Mouse (Mus musculus) T-helper 17 cell (primary cell): ENCODE data around the gene Prkg1.

Source experiments
- in situ Hi-C, 2 experiments: fragments of 300-600 bp; cut with MboI, MseI; formaldehyde crosslinking; loops; 1 replicate in 1 of 2; 2 replicates in 1 of 2; pipeline ENCODE4 v1.15.1; 2025; ENCODE audit warnings: high pct_unique_total_duplicates in 2 of 2

Prkg1 gene

GRCm38 (mm10) chr19:31650452-31650851 is 114.4 kb downstream of the Prkg1 start:
- in situ Hi-C loops, result no loop called here

DNA sequence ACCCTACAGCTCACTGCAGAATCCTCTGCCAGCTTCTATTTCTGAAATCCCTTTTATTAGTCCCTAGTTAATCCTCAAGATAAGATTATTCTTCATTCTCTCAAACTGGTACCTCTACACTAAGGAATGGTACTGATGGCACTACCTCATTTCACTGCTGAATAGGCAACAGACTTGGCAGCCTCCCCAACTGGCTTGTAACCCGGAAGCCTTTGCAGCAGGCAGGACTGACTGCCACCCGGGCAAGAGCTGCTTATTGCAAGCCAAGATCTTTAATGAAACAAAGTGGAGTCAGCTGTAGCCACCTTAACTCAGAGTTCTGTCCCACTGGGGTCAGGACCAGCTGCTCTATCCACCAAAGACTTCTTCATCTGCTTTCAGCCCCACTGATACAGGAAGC is 117.3 kb downstream of the Prkg1 start:
- in situ Hi-C loops, result loop anchor here in 1 of 2 experiments (5.0 kb wide), 1 partner anchor 50 kb away; no protein-coding TSS in a partner anchor

DNA sequence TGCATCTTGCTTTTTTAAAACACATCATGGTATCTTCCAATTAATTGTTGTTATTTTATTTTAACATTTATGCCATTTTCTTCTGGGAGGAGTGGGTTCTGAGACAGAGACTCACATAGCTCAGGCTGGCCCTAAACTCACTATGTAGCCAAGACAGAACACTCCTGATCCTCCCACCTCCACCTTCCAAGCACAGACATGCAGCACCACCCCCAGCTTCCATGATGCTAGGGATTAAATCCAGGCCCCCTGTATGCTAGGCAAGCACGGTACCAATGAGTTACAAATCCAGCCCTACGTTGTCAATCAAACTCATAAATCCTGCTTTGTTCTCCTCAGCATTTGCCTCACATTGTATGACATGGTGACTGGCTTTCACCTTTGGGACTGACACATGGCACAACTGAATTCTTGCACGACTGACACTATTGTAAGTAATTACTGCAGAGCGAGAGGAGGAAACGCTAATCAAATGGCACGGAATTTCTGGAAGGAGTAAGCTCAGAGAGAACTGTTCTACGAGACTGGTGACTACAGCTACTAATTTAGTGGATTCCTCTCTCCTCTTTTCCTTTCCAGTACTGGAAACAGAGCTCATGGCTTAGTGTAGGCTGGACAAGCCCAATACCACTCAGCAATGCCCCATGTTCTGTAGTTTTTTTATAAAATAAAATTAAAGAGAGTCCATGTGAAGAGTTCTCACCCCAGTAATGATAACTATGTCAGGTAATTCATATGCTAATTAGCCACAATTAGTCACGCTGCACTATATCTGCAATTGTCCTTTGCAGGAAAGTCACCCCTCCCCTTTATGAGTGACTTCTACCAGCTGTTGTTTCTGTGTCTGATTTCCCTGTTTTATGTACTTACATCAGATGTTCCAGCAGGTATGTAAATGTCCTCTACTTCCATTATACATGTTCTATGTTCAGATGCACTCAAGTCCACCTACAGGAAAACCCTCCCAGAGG is 133.6 kb downstream of the Prkg1 start:
- in situ Hi-C loops, result no loop called here

DNA sequence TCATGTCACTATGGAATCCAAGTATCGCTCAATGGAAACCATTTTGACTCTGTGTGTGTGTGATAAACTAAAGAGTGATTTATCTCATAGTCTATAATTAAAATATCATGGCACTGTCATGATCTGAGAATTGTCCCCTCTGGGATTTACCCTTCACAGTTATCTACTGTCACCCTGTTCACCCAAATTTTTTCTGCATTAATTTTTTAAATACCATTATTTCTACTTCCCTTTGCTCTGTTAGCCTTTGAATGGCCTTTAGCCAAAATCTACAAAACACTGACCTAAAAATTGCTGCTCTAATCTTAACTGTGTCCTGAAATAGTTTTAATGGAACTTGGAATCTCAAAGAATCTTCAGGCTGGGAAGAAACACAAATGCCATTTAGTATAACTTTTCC is 143.1 kb downstream of the Prkg1 start:
- in situ Hi-C loops, result no loop called here

GRCm38 (mm10) chr19:31616830-31617229 is 148.0 kb downstream of the Prkg1 start:
- in situ Hi-C loops, result no loop called here

DNA sequence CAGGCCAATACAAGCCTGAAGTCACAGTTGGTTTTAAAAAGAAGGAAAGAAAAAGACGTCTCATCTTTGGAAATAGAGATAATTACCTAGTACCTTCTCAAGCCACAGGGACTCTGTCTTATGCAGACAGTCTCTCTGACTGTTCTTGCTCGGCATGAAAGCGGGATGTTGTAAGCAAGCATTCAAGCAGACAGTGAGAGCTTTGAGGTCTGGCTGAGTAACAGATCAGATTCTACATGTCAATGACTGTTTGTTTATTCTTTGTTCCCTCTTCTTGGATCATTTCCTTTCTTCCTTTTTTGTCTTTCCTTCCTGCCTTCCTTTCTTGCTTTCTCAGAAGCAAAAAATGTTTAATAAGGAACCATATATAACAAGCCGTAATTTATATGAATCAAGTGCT is 148.7 kb downstream of the Prkg1 start:
- in situ Hi-C loops, result no loop called here

DNA sequence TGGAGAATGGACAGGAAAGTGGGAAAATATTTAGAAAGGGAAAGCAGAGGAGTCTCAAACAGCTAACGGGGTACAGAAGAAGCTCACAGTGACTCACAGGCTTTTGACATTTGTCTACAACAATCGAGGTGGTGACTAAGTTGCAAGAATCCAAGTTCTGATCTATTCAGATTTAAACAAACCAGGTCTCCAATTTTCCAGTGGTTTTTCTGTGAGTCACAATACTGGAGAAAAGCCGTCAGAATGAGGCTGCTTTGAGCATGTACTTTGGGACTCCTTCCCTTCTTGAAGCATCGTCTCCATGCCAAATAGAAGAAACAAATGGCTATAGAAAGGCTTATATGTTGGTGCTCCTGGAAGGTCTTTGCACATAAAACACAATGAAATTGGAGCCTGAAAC is 151.7 kb downstream of the Prkg1 start:
- in situ Hi-C loops, result no loop called here

GRCm38 (mm10) chr19:31602578-31602977 is 162.3 kb downstream of the Prkg1 start:
- in situ Hi-C loops, result no loop called here

GRCm38 (mm10) chr19:31594011-31594410 is 170.8 kb downstream of the Prkg1 start:
- in situ Hi-C loops, result no loop called here

DNA sequence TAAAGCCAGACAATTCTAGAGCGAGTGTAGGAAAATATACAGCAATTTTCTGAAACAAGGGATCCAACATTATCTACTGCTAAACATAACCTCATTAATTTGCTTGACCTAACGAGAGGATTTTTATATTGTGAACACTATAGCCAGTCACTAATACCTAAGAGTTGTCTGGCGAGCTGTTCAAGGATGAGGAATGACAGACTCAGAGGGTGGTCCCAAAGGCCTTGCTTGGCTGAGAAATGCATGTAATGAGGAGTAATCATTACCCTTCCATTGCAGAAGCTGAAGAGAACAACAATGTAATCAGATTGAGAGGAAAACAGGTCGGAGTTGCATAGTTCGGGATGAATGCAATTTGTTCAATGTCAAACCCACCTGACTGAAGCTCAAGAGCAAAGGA is 174.1 kb downstream of the Prkg1 start:
- in situ Hi-C loops, result no loop called here

GRCm38 (mm10) chr19:31577092-31577491 is 187.7 kb downstream of the Prkg1 start:
- in situ Hi-C loops, result no loop called here

GRCm38 (mm10) chr19:31564329-31564728 is 200.5 kb downstream of the Prkg1 start:
- in situ Hi-C loops, result no loop called here

GRCm38 (mm10) chr19:31546063-31546462 is 218.8 kb downstream of the Prkg1 start:
- in situ Hi-C loops, result no loop called here

DNA sequence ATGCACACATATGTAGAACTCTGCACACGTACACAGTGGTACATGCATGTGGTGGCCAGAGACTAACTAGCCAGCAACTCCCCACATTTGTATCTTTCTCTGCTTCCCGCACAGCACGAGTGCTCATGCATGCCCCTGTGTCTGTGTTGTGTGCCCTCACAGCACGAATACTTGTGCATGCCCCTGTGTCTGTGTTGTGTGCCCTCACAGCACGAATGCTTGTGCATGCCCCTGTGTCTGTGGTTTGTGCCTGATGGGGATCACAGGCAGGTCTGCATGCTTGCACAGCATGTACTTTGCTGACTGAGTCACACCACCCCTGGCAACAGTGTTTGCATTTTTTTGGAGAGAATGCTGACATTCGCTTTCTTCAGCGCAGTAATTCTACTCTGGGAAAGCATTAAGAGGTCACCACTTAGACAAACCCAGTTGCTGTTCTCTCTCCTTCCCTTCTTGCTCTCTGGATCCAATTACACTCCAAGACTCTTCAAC is 233.5 kb downstream of the Prkg1 start:
- in situ Hi-C loops, result no loop called here

- in situ Hi-C loops, result no loop called here
Observed at GRCm38 (mm10) chr19:31530616-31531015, 234.2 kb downstream of the Prkg1 start.

DNA sequence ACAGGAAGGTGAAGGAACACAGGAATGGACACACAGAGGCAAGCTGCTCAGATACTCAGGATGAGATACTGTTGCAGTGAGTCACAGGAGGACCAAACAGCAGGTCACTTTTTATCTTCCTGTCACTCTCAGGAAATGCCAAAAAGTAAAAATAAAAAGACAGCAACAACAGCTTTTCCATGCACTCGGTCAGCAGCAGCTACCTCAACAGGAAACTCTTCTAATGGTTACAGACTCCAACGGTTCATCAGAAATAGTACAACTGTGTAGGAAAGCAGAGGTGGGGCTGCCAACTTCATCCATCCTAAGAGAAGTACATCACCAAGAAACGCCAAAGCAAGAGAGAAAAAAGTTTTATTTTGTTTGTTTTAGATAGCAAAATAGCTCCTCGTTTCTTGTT is 234.9 kb downstream of the Prkg1 start:
- in situ Hi-C loops, result no loop called here

DNA sequence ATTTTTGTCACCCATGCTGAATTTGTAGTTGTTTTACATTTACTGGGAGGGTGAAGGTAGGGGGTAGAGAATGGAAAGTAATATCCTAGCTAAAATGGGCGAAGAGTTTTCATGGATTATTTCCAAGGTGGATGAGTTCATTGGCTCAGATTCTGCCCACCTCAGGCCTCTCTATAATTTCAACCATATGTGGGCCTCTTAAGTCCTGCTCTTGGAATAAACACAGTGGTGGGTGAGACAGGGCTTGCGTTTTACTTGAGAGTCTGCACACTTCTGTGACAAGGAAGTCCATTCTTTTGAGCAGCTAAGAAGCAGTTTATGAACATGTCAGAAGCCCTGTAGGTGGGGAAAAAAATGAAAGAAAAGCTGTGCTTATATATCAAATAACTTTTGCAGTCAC is 250.3 kb downstream of the Prkg1 start:
- in situ Hi-C loops, result no loop called here

DNA sequence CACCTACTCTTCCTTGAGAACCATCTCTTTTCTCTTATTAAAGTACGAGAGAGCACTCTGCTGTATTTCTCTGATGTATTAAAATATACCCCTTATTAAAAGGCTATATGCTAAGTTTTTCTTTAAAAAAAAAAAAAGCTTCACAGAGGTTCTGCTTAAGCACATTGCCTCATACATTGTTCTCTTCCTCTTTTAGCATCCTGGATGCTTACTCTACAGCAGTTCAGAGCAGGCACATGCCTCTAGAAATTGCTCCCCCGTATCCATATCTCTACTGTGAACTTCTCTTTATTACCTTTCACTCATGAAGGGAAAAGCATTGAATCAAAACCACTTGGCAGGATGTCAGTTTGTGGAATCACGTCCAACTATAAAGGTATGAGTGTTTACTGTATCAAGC is 257.0 kb downstream of the Prkg1 start:
- in situ Hi-C loops, result no loop called here

DNA sequence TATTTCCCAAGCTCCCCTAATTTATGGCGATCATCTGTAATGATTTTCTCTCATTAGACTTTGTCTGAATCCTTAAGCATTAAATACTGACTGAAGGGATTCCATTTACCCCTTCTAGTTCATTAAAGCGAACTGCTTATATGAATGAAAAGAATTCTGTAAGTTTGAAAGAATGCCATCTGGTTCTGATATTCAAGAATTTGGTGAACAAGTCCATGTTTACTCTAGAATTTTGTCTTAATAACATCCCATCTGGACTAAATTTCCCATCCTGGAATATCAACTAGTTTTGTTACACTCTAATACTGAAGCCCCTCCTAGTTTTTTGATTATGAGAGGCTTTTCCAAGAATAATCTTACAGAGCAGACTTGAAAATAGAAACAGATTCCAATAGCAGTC is 258.5 kb downstream of the Prkg1 start:
- in situ Hi-C loops, result no loop called here

- in situ Hi-C loops, result no loop called here
Observed at GRCm38 (mm10) chr19:31505041-31505440, 259.8 kb downstream of the Prkg1 start.

DNA sequence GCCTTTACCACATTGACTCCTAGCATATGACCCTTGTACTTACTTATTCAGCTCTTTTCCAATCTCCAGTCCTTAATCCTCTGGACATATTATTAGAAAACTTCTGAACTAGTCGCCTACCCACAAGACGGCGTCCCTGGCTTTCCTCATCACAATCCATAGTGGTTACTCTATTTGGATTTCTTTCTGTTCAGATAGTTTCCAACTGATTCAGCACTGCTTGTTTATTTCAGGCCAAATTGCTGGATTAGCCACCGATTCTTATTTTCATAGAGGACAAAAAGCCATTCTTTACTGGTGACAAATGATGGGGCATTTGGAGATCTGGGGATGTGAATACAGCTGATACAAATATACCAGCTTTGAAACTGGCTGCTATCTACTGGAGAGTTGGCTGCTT is 267.4 kb downstream of the Prkg1 start:
- in situ Hi-C loops, result no loop called here

GRCm38 (mm10) chr19:31489606-31490005 is 275.2 kb downstream of the Prkg1 start:
- in situ Hi-C loops, result loop anchor here in 1 of 2 experiments (10.0 kb wide), 1 partner anchor 965 kb away; no protein-coding TSS in a partner anchor

- in situ Hi-C loops, result no loop called here
Observed at GRCm38 (mm10) chr19:31471766-31472165, 293.1 kb downstream of the Prkg1 start.
